Mouse (Mus musculus) intestine, embryonic 14.5 days (tissue): Measurements from ENCODE around the gene Dock6. TPM values are rescaled to one million over a fixed set of nuclear protein-coding genes. Genes with fewer than 3 reads are reported as not detected.
"Not testable (repeated sequence)": the region's sequence is repeated elsewhere in the genome, so short reads cannot be mapped to it uniquely, and the experiment has no call there.

Experiments
- ATAC-seq: fragments of 200-750 bp; cut with Nextera tagmentation; replicated peaks from 2 replicates; pipeline ENCODE4 v1.8.0; 2017; ENCODE audit warnings: low read depth, moderate number of reproducible peaks, moderate TSS enrichment, moderate library complexity; ENCODE audit not compliant: low FRiP score, low TSS enrichment
- DNase-seq: peaks from one replicate; pipeline ENCODE4 v3.0.0-alpha.2; 2018; ENCODE audit warnings: low spot score
- H3K27ac ChIP-seq: fragments of 300-500 bp; sonication (generic); 2 replicates; pipeline ENCODE4 v1.5.1; 2014; ENCODE audit warnings: low read depth, mild to moderate bottlenecking, control low read depth
- H3K27me3 ChIP-seq: fragments of 300-500 bp; sonication (generic); replicated peaks from 2 replicates; pipeline ENCODE4 v1.6.1; 2014; ENCODE audit warnings: low read length, control low read depth; ENCODE audit not compliant: control insufficient read depth, insufficient read depth
- H3K36me3 ChIP-seq: fragments of 300-500 bp; sonication (generic); 2 replicates; pipeline ENCODE4 v1.6.1; 2014; ENCODE audit warnings: low read length, control low read depth; ENCODE audit not compliant: control insufficient read depth, insufficient read depth
- H3K4me1 ChIP-seq: fragments of 300-500 bp; sonication (generic); replicated peaks from 2 replicates; pipeline ENCODE4 v1.6.1; 2014; ENCODE audit warnings: low read length, control low read depth, mixed read lengths; ENCODE audit not compliant: control insufficient read depth, insufficient read depth
- H3K4me2 ChIP-seq: fragments of 300-500 bp; sonication (generic); 2 replicates; pipeline ENCODE4 v1.6.1; 2014; ENCODE audit warnings: low read length
- H3K4me3 ChIP-seq: fragments of 300-500 bp; sonication (generic); 2 replicates; pipeline ENCODE4 v1.5.1; 2014; ENCODE audit warnings: low read depth, low read length, control low read depth, mixed read lengths
- H3K9ac ChIP-seq: fragments of 300-500 bp; sonication (generic); 2 replicates; pipeline ENCODE4 v1.6.1; 2014; ENCODE audit warnings: mild to moderate bottlenecking, low read length
- H3K9me3 ChIP-seq: fragments of 300-500 bp; sonication (generic); 2 replicates; pipeline ENCODE4 v1.6.1; 2016; ENCODE audit warnings: low read length, control low read depth; ENCODE audit not compliant: control insufficient read depth
- WGBS: fragments of 180-500 bp; shearing (Covaris S2); extraction: QIAGEN DNeasy Blood & Tissue Kit; methylation state at CpG from one replicate; pipeline ENCODE4 v1.1.7; 2014; 5-methylcytosine and 5-hydroxymethylcytosine counted together
- polyA plus RNA-seq: library from polyadenylated mRNA; unstranded; fragments of >200 nt; fragmentation: Nextera tagmentation; extraction: Ambion mirVana; gene quantifications from 2 replicates; pipeline ENCODE4 v1.2.1, GENCODE M21; 2014

The Dock6 gene
- polyA plus RNA-seq, 1 experiment from 2014 or later: 39.4 TPM

DNA sequence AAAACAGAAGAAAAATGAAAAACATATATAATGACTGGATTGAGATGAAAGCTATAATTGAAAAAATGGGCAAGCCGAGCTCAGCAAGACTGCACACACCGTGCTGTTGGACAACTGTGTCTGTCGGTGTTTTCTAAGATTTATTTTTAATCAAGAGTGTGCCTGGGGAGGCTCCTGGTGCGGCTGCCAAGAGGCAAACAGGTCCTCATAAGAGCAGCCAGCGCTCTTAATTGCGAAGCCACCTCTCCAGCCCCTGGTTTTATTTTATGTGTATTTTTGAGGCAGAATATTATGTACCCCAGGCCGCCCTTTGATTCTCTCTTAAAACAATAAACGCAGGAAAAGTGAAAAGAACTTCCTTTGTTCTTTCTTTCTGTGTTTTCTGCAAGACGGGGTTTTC is 64.2 kb downstream of the Dock6 start:
- no peak overlapping the region for H3K9ac ChIP-seq
- peaks cover 20% of the 10 kb centered on the region for H3K4me1 ChIP-seq
- H3K36me3 ChIP-seq: peaks cover 67% of the 10 kb centered on the region
- H3K27ac ChIP-seq: no peak overlapping the region
- no peaks in the 10 kb centered on the region for H3K9me3 ChIP-seq
- DNase-seq: no peak
- no peak for ATAC-seq
- H3K27me3 ChIP-seq: no peaks in the 10 kb centered on the region
- no peak overlapping the region for H3K4me2 ChIP-seq
- WGBS: 77% methylated on average over 9 of the region's 9 CpGs
- H3K4me3 ChIP-seq: no peak overlapping the region

DNA sequence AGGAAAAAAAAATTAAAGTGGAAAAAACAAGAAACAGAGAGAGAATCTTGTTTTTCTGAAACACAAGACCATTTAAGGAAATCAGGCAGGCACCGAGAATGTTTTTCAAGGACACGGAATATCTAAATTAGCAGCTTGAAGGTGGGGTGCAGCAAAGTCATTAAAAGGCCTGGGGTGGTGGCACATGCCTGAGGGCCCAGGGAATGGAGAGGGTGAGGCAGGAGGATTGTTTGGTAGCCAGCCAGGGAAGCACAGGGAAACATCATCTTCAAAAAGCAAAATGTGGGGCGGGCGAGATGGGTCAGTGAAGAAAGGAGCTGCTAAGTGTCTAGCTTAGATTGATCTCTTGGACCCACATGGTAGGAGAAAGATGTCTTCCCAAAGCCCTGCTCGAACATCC is 64.8 kb downstream of the Dock6 start:
- Histone ChIP-seq H3K36me3 (peaks cover 67% of the 10 kb centered on the region), H3K4me1 (peaks cover 14% of the 10 kb centered on the region), H3K4me2 (no peak overlapping the region), H3K27me3 (no peaks in the 10 kb centered on the region), H3K9me3 (no peaks in the 10 kb centered on the region), H3K27ac (0 out of 2 replicates have a peak overlapping the region, but pooled peaks have one; percentile 0), H3K9ac (no peak overlapping the region), H3K4me3 (no peak overlapping the region)
- DNase-seq (no peak), ATAC-seq (no peak)
- 72% methylated on average over 5 of the region's 5 CpGs for WGBS

DNA sequence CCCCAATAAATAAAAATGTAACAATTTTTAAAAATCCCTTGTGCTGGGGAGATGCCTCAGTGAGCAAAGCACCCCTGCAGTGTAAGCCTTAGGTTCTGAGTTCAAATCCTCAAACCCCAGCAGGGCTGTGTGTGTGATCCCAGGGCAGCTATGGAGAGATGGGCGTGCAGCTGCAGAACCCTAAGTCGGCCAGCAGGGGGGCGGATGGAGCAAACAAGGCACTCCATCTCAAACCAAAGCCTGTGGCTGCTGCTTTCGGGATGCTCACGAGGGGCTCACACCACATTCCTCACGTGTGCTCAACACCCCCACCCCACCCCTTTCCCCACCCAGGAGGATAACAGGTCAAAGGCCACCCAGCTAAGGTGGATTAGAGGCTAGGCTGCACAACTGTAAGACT is 65.5 kb downstream of the Dock6 start:
- no peaks in the 10 kb centered on the region for H3K9me3 ChIP-seq
- H3K36me3 ChIP-seq: peaks cover 71% of the 10 kb centered on the region
- WGBS: 13% methylated on average over 6 of the region's 6 CpGs
- DNase-seq (peak; percentile 78), ATAC-seq (peak; percentile 61; the same call in 1 of the 2 replicates)
- no peak overlapping the region for H3K4me3 ChIP-seq
- no peak overlapping the region for H3K4me2 ChIP-seq
- no peaks in the 10 kb centered on the region for H3K27me3 ChIP-seq
- no peak overlapping the region for H3K9ac ChIP-seq
- H3K4me1 ChIP-seq: peaks cover 8% of the 10 kb centered on the region
- H3K27ac ChIP-seq: no peak overlapping the region

DNA sequence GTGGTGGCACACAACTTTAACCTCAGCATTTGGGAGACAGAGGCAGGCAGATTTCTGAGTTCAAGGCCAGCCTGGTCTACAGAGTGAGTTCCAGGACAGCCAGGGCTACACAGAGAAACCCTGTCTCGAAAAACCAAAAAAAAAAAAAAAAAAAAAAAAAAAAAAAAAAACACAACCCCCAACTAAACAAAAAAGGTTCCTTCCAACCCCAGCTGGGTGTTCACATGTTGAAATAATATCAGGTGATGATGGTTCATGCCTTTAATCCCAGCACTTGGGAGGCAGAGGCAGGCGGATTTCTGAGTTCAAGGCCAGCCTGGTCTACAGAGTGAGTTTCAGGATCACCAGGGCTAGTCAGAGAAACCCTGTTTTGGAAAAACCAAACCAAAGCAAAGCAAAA is 66.1 kb downstream of the Dock6 start:
- DNase-seq, ATAC-seq, H3K4me3 ChIP-seq, H3K27ac ChIP-seq, H3K4me2 ChIP-seq, H3K27me3 ChIP-seq, H3K4me1 ChIP-seq, H3K9me3 ChIP-seq, H3K9ac ChIP-seq: not testable (repeated sequence)
- H3K36me3 ChIP-seq: peaks cover 68% of the 10 kb centered on the region
- 90% methylated on average over 1 of the region's 2 CpGs for WGBS

DNA sequence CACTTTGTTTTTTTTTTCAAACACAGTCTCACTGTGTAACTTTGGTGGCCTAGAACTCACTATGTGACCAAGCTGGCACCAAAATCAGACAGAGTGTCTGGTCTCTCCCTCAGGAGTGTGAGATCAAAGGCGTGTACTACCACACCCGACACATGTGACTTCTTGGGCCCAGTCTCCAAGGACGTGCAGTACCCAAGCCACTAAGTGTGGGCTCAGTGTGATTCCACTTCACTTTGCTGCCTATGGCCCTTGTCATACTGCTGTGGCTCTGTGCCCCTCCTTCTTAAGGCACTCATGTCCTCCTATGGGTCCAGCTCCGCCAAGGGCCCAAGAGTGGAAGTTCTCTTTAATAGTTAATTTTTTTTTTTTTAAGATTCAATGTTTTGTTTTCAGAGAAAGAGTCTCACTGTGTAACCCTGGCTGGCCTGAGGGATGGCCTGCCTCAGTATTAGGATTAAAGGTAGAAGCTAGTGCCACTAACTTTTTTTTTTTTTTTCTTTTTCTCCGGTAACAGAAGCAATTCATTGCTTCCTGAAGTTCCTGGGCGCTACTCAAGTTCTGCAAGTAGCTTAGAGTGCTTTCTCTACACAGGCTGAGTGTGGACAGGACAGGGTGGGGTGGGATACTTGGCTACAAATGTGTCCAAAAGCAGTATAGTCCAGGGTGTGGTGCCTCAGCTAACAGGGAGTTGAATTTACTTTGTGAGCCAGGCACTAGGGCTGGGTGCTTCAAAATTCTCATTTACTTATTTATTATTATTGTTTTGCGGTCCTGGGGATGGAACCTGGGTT is 67.7 kb downstream of the Dock6 start:
- Histone ChIP-seq H3K27ac (no peak overlapping the region), H3K9ac (no peak overlapping the region), H3K27me3 (no peaks in the 10 kb centered on the region), H3K9me3 (no peaks in the 10 kb centered on the region), H3K4me2 (no peak overlapping the region), H3K36me3 (peaks cover 72% of the 10 kb centered on the region), H3K4me1 (0 out of 2 replicates have a peak, but pooled peaks cover 4% of the 10 kb centered on the region), H3K4me3 (no peak overlapping the region)
- no peak for ATAC-seq
- DNase-seq: no peak
- WGBS: 89% methylated on average over 7 of the region's 7 CpGs

DNA sequence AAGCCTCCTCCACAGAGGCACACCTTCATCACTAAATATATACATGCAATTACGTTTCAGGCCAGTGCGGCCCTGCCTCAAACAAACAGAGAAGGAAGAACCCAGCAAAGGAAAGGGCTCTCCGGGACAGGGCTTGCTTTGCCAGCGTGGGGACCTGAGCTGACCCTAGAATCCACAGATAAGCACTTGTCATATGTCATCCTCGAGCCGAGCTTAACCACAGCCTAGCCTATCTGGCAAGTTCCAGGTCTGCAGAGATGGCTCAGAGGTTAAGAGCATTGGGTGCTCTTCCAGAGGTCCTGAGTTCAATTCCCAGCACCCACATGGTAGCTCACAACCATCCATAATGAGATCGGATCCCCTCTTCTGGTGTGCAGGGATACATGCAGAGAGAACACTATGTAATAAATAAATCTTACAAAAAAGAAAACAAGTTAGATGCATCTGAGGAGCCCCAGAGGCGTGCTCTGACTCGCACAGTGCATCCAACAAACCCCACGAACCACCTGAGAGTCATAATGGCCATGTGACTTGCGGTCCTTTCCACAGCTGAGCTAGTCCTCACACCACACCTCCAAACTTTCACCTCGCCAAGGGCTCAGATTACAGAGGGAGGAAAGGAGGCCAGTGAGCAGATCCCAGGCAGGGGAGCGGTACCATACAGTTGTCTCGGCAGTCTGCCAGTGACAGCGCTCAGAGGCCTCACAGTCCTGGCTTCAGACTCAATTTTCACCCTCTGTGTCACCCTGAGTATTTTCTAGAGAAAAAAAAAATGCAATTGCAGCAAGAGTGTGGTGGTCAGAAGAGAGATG is 70.6 kb downstream of the Dock6 start:
- Histone ChIP-seq H3K9me3 (no peaks in the 10 kb centered on the region), H3K4me2 (no peak overlapping the region), H3K36me3 (peaks cover 80% of the 10 kb centered on the region), H3K27me3 (no peaks in the 10 kb centered on the region), H3K4me3 (no peak overlapping the region), H3K9ac (no peak overlapping the region), H3K4me1 (no peaks in the 10 kb centered on the region), H3K27ac (no peak overlapping the region)
- 71% methylated on average over 15 of the region's 15 CpGs for WGBS
- DNase-seq (no peak), ATAC-seq (no peak)

DNA sequence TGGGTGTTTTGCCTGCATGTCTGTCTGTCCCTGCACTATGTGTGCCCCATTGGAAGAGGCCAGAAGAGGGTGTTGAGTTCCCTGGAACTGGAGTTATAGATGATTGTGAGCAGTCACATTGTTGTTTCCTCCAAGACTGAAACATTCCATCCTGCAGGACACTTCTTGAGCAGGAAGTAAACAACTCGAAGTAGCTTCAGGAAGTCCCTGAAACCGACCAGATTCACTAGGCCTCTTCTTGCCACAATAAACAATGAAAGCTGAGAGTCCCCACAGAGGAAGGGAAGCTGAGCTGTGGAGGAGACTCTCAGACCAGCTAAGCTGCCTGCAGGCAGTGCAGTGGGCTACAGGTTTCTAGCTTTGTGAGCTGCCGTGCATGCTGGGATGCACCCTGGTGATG is 74.7 kb downstream of the Dock6 start:
- 84% methylated on average over 3 of the region's 3 CpGs for WGBS
- no peaks in the 10 kb centered on the region for H3K4me1 ChIP-seq
- no peak overlapping the region for H3K9ac ChIP-seq
- H3K4me2 ChIP-seq: no peak overlapping the region
- no peak overlapping the region for H3K4me3 ChIP-seq
- H3K27me3 ChIP-seq: no peaks in the 10 kb centered on the region
- no peak for DNase-seq
- no peak overlapping the region for H3K27ac ChIP-seq
- H3K36me3 ChIP-seq: peaks cover 84% of the 10 kb centered on the region
- H3K9me3 ChIP-seq: no peaks in the 10 kb centered on the region
- no peak for ATAC-seq

DNA sequence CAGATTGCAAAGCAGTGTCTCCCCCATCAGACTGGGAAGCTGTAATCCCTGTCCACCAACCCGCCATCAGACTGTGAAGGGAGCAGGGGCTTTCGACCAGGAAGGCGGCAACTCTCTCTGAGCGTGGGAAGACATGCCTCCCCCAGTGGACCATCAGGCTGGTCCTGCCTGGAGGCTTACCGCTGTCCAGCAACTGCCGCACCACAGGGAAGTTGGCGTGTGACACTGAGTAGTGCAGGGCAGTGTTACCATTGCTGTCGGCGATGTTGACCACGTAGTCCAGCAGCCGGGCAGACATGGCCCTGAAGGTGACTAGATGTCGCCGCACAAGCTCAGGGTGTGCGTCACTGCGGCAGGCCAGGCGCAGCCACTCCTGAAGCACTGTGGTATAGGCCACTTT is 78.1 kb downstream of the Dock6 start:
- ATAC-seq (no peak), DNase-seq (no peak)
- H3K4me3 ChIP-seq: no peak overlapping the region
- no peaks in the 10 kb centered on the region for H3K4me1 ChIP-seq
- no peak overlapping the region for H3K9ac ChIP-seq
- H3K36me3 ChIP-seq: peaks cover 84% of the 10 kb centered on the region
- H3K9me3 ChIP-seq: no peaks in the 10 kb centered on the region
- H3K4me2 ChIP-seq: no peak overlapping the region
- H3K27me3 ChIP-seq: no peaks in the 10 kb centered on the region
- WGBS: 96% methylated on average over 16 of the region's 16 CpGs
- H3K27ac ChIP-seq: no peak overlapping the region
